Mouse (Mus musculus): ENCODE results near the gene Plau.
A peak's percentile ranks its signal among the peaks of the same experiment; 100 is the strongest.

Gene Plau

GRCm38 (mm10) chr14:20844671-20845576 lies 8.5 kb downstream of the Plau start:
- DNase-seq (ENCODE audit: extremely low spot score), result no peak

- no peak for DNase-seq (ENCODE audit: extremely low spot score)
Measured at GRCm38 (mm10) chr14:20845577-20846088, 9.2 kb downstream of the Plau start.

GRCm38 (mm10) chr14:20846214-20846613 lies 9.8 kb downstream of the Plau start:
- DNase-seq (ENCODE audit: extremely low spot score), result no peak

- no peak for DNase-seq (ENCODE audit: extremely low spot score)
Measured at GRCm38 (mm10) chr14:20847637-20848129, 11.2 kb downstream of the Plau start.

- DNase-seq (ENCODE audit: extremely low spot score), result no peak
Measured at GRCm38 (mm10) chr14:20849753-20850152, 13.3 kb downstream of the Plau start.

- no peak for DNase-seq (ENCODE audit: extremely low spot score)
Measured at GRCm38 (mm10) chr14:20850498-20850897, 14.0 kb downstream of the Plau start.

GRCm38 (mm10) chr14:20851776-20852175 lies 15.3 kb downstream of the Plau start:
- no peak for DNase-seq (ENCODE audit: extremely low spot score)

GRCm38 (mm10) chr14:20861152-20861551 lies 24.7 kb downstream of the Plau start:
- no peak for DNase-seq (ENCODE audit: extremely low spot score)

GRCm38 (mm10) chr14:20861559-20861958 lies 25.1 kb downstream of the Plau start:
- DNase-seq (ENCODE audit: extremely low spot score), result no peak

- no peak for DNase-seq (ENCODE audit: extremely low spot score)
Measured at GRCm38 (mm10) chr14:20863306-20864065, 27.0 kb downstream of the Plau start.

GRCm38 (mm10) chr14:20864192-20864591 lies 27.7 kb downstream of the Plau start:
- DNase-seq (ENCODE audit: extremely low spot score), result no peak

GRCm38 (mm10) chr14:20865604-20866003 lies 29.1 kb downstream of the Plau start:
- DNase-seq (ENCODE audit: extremely low spot score), result no peak

- DNase-seq (ENCODE audit: extremely low spot score), result no peak
Measured at GRCm38 (mm10) chr14:20866365-20866764, 29.9 kb downstream of the Plau start.

GRCm38 (mm10) chr14:20870110-20870509 lies 33.6 kb downstream of the Plau start:
- no peak for DNase-seq (ENCODE audit: extremely low spot score)

- no peak for DNase-seq (ENCODE audit: extremely low spot score)
Measured at GRCm38 (mm10) chr14:20871495-20871894, 35.0 kb downstream of the Plau start.

- DNase-seq (ENCODE audit: extremely low spot score), result peak; percentile 81
Measured at GRCm38 (mm10) chr14:20873307-20873706, 36.8 kb downstream of the Plau start.

- no peak for DNase-seq (ENCODE audit: extremely low spot score)
Measured at GRCm38 (mm10) chr14:20873931-20874330, 37.5 kb downstream of the Plau start.

- no peak for DNase-seq (ENCODE audit: extremely low spot score)
Measured at GRCm38 (mm10) chr14:20884691-20885090, 48.2 kb downstream of the Plau start.

GRCm38 (mm10) chr14:20885091-20885888 lies 48.8 kb downstream of the Plau start:
- DNase-seq (ENCODE audit: extremely low spot score), result peak; percentile 21

GRCm38 (mm10) chr14:20886266-20886665 lies 49.8 kb downstream of the Plau start:
- peak; percentile 31 for DNase-seq (ENCODE audit: extremely low spot score)

GRCm38 (mm10) chr14:20887541-20888085 lies 51.2 kb downstream of the Plau start:
- no peak for DNase-seq (ENCODE audit: extremely low spot score)
